Mouse (Mus musculus) adrenal gland, postnatal 36 days (tissue): ENCODE results near the gene Zfp202. TPM values are rescaled to one million over a fixed set of nuclear protein-coding genes. Genes with fewer than 3 reads are reported as not detected.

ENCODE experiments used
- DNase-seq, 2 experiments: peaks; one replicate each; pipeline ENCODE4 v3.0.0; 2021; ENCODE audit warnings: mixed read lengths in 1 of 2
- total RNA-seq, 2 experiments: library from RNA; stranded (reverse); gene quantifications; 2 replicates each; pipeline ENCODE4 v1.2.3; 2021

Gene Zfp202
- total RNA-seq, 2 experiments from 2014 or later, result 5.6 to 6.2 TPM

GRCm38 (mm10) chr9:40240311-40240710 lies 48.2 kb downstream of the Zfp202 start:
- no peak for DNase-seq

- DNase-seq, result peak; percentile 42 to 58
Measured at GRCm38 (mm10) chr9:40241223-40241801, 49.2 kb downstream of the Zfp202 start.

- DNase-seq, result peak in 1 of 2 experiments; percentile 14
Measured at GRCm38 (mm10) chr9:40241951-40242888, 50.1 kb downstream of the Zfp202 start.

GRCm38 (mm10) chr9:40245466-40245865 lies 53.4 kb downstream of the Zfp202 start:
- no peak for DNase-seq

- DNase-seq, result no peak
Measured at GRCm38 (mm10) chr9:40245974-40246665, 54.0 kb downstream of the Zfp202 start.

- DNase-seq, result no peak
Measured at GRCm38 (mm10) chr9:40246702-40247101, 54.6 kb downstream of the Zfp202 start.

- DNase-seq, result no peak
Measured at GRCm38 (mm10) chr9:40249106-40249505, 57.0 kb downstream of the Zfp202 start.

- no peak for DNase-seq
Measured at GRCm38 (mm10) chr9:40252459-40252858, 60.3 kb downstream of the Zfp202 start.

Other genes with a start within 250 kb of the Zfp202 start
- gene Olfr975, start 240.3 kb upstream of the Zfp202 start, total RNA-seq, result not detected
- not detected for gene Olfr976, start 231.2 kb upstream of the Zfp202 start, total RNA-seq
- not detected for gene Olfr978, start 200.2 kb upstream of the Zfp202 start, total RNA-seq
- gene Olfr979, start 188.9 kb upstream of the Zfp202 start, total RNA-seq, result not detected
- not detected for gene Olfr980, start 182.7 kb upstream of the Zfp202 start, total RNA-seq
- not detected for gene Olfr981, start 170.9 kb upstream of the Zfp202 start, total RNA-seq
- not detected for gene Olfr982, start 118.5 kb upstream of the Zfp202 start, total RNA-seq
- gene Olfr983, start 98.7 kb upstream of the Zfp202 start, total RNA-seq, result not detected
- not detected for gene Olfr984, start 78.1 kb upstream of the Zfp202 start, total RNA-seq
- gene Olfr985, start 62.1 kb upstream of the Zfp202 start, total RNA-seq, result not detected
- gene Tmem225, start 44.2 kb upstream of the Zfp202 start, total RNA-seq, result not detected
- not detected for gene Olfr986, start 11.4 kb upstream of the Zfp202 start, total RNA-seq
- gene Scn3b, start 76.9 kb downstream of the Zfp202 start, total RNA-seq, result 1 to 10 TPM; 6.2 to 7.5 TPM